Mouse (Mus musculus): ENCODE data around the gene Vmn2r102.

The Vmn2r102 gene

GRCm38 (mm10) chr17:19660028-19660427 lies at the start of gene Vmn2r102:
Gene Vmn2r102, plus strand, starts transcription at chr17:19660328.
- no peak for DNase-seq (ENCODE audit: low read depth)

DNA sequence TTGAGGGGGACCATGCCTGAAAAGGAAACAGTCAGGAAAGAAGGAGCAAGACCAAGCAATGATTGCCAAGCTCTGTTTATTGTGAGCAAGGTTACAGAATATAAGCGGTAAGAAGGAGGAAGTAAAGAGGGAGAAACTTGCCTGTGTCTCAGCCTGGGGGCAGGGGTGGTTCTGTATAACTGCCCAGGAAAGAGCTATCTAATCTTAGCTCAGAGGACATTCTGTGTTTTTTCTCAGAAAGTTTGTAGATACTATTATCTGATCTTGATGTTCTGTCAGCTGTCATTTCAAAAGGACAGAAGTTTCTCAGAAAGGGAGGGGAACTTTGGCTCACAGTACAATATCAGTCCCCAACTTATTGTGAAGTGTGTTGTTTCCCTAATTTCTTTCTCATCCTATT lies 30.8 kb upstream of the Vmn2r102 start:
- no peak for DNase-seq (ENCODE audit: low read depth)

GRCm38 (mm10) chr17:19658447-19658846 lies 1.7 kb upstream of the Vmn2r102 start:
- DNase-seq (ENCODE audit: low read depth), result no peak

DNA sequence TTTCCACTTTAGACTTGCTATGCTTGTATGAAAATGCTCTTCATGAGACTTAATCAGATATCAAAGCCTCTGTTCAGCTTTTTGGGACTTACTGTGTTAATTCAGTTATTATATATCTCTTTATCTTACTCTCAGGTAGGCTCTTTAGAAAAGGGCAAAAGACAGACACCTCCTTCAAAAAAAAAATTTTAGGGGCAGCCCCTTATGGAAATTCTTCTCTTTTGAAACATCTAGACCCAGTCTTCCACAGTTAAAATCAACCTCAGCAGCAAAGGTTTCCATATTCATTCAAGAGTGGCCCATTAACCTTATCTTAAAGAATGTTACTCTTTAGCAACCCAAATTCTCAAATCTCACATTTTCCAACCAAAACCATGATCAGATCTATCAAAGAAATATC lies 31.9 kb downstream of the Vmn2r102 start:
- no peak for DNase-seq (ENCODE audit: low read depth)
